Comparison of ENCODE assay signal across 8 mouse cellular contexts in the genomic region with DNA sequence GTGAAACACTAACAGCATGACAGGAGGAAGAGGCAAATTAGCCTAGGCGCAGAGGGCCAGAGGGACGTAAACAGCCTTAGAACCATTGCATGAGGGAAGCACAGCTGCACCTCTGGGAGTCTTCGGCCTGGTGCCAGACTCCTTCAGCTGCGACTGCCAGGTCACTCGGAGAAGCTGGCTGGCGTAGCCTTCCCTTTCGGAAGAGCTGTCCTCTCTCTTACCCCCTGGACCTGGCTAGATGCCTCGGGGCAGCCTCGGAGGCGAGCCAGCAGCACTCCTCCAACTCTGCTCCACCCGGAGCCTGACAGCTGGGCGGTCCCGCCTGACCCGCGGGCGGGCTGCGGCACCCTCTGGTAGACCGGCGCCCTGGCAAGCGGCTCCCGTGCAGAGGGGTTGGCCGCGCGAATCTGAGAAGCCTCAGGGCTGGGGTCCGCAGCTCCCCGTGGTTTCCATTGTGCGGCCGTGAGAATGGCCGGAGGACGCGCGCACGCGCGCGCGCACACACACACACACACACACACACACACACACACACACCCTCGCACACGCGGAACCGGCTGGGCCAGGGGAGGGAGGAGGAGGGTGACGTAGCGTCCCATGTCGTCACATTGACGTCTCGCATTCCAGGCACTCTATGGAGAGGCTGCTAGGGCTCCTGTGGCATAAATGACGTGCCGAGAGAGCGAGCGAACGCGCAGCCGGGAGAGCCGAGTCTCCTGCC. TPM values are rescaled to one million over a fixed set of nuclear protein-coding genes. Genes with fewer than 3 reads are reported as not detected.
DNase-seq lines count a peak whose midpoint lies in the region; ATAC-seq and TF ChIP-seq lines count a peak whose summit lies in the region.

Nr4a3 (plus strand) TSS at position 663 of the 721 bp plus-strand sequence.

- H3K36me3 ChIP-seq in hindbrain, embryonic 10.5 days, result no peaks in the 10 kb centered on the region
- no peaks in the 10 kb centered on the region for H3K36me3 ChIP-seq in lung, embryonic 16.5 days (ENCODE audit: control insufficient read depth, insufficient read depth, low read length)
- H3K36me3 ChIP-seq in thymus, adult 2 months (ENCODE audit: control insufficient read depth, insufficient read depth, low read length), result no peaks in the 10 kb centered on the region

- peak; percentile 88 for DNase-seq in MN1 (ENCODE audit: low spot score)
- peak; percentile 92 for DNase-seq in cerebellum, adult 9-10 months
- DNase-seq in hindbrain, embryonic 10.5 days (ENCODE audit: low spot score), result peak; percentile 89
- peak; percentile 93 for DNase-seq in layer of hippocampus, adult 9-11 months
- peak; percentile 76 for DNase-seq in ovary, adult 18-20 months (ENCODE audit: low spot score)
- DNase-seq in thymus, adult 2 months, result peak; percentile 70

- under 1% methylated on average over 49 of the region's 54 CpGs for WGBS in hindbrain, embryonic 10.5 days
- under 1% methylated on average over 38 of the region's 54 CpGs for WGBS in lung, embryonic 16.5 days
- WGBS in thymus, adult 2 months, result under 1% methylated on average over 49 of the region's 54 CpGs

- 0 out of 2 replicates have a peak, but pooled peaks have one; percentile 27 for TF ChIP-seq CTCF in thymus, adult 2 months (IDR thresholded peaks at IDR 0.05; ENCODE audit: borderline replicate concordance, control insufficient read depth, extremely low read depth, insufficient read depth, low read length, poor library complexity)

- H3K4me2 ChIP-seq in lung, embryonic 16.5 days (ENCODE audit: low read depth, low read length), result peak within 1 kb of the TSS; percentile 100

- peaks cover 63% of the 10 kb centered on the region for H3K4me1 ChIP-seq in hindbrain, embryonic 10.5 days (replicated peaks)
- H3K4me1 ChIP-seq in lung, embryonic 16.5 days (replicated peaks; ENCODE audit: control insufficient read depth, insufficient read depth, low read length), result peaks cover 39% of the 10 kb centered on the region
- peaks cover 35% of the 10 kb centered on the region for H3K4me1 ChIP-seq in thymus, adult 2 months (replicated peaks; ENCODE audit: control insufficient read depth, insufficient read depth, low read length)

- H3K9ac ChIP-seq in lung, embryonic 16.5 days (ENCODE audit: low read length), result peak within 1 kb of the TSS; percentile 73

- H3K4me3 ChIP-seq in hindbrain, embryonic 10.5 days, result peak within 1 kb of the TSS; percentile 82
- peak within 1 kb of the TSS; percentile 67 for H3K4me3 ChIP-seq in lung, embryonic 16.5 days (ENCODE audit: low read length)
- H3K4me3 ChIP-seq in thymus, adult 2 months (ENCODE audit: control insufficient read depth, insufficient read depth, low read length), result peak within 1 kb of the TSS; percentile 51

- H3K27me3 ChIP-seq in hindbrain, embryonic 10.5 days (ENCODE audit: insufficient read depth, poor library complexity, severe bottlenecking), result peaks cover 45% of the 10 kb centered on the region
- peaks cover 38% of the 10 kb centered on the region for H3K27me3 ChIP-seq in lung, embryonic 16.5 days (ENCODE audit: control insufficient read depth, insufficient read depth, low read depth, low read length)
- H3K27me3 ChIP-seq in thymus, adult 2 months (ENCODE audit: control insufficient read depth, insufficient read depth, low read length), result peaks cover 32% of the 10 kb centered on the region

- ATAC-seq in frontal cortex, adult (ENCODE audit: low TSS enrichment), result peak; percentile 66
- peak; percentile 72 for ATAC-seq in lung, embryonic 16.5 days (ENCODE audit: low read depth)

- H3K27ac ChIP-seq in hindbrain, embryonic 10.5 days, result peak within 1 kb of the TSS; percentile 89
- H3K27ac ChIP-seq in lung, embryonic 16.5 days (ENCODE audit: low read length), result peak within 1 kb of the TSS; percentile 85
- H3K27ac ChIP-seq in thymus, adult 2 months (ENCODE audit: control insufficient read depth, insufficient read depth, low read length), result peak within 1 kb of the TSS; percentile 18; the same call in 1 of the 2 replicates

- no peak; the same call in 1 of the 2 replicates for TF ChIP-seq POLR2A in thymus, adult 2 months (IDR thresholded peaks at IDR 0.05; ENCODE audit: control insufficient read depth, extremely low read depth, insufficient read depth, low read length, poor library complexity)

- no peaks in the 10 kb centered on the region for H3K9me3 ChIP-seq in hindbrain, embryonic 10.5 days
- no peaks in the 10 kb centered on the region for H3K9me3 ChIP-seq in lung, embryonic 16.5 days (ENCODE audit: control insufficient read depth, low read length)

RNA-seq across cellular contexts. Expression of gene Nr4a3, which starts in this region (rescaled TPM):
- 0.44 and 1.2 TPM in 2 replicates for polyA plus RNA-seq in hindbrain, embryonic 10.5 days (2016; fragmentation: Nextera tagmentation; extraction: Ambion mirVana)
- 0.08 and 0.11 TPM in 2 replicates for polyA plus RNA-seq in lung, embryonic 16.5 days (2015; fragmentation: Nextera tagmentation; extraction: Ambion mirVana)
- polyA plus RNA-seq in thymus, adult 2 months (2012; rRNA removed), result 39.7 and 46.1 TPM in 2 replicates

Comparison
In these comparisons a context has a peak if more than half of its experiments do, and no peak if none do; other contexts are left out.
1. Peak in every context shown above with its lines: DNase-seq, ATAC-seq, H3K4me3 ChIP-seq and H3K27ac ChIP-seq.
2. RNA of gene Nr4a3 (polyA plus RNA-seq): 39.7 to 46.1 TPM in thymus, adult 2 months; 0.44 to 1.2 TPM in hindbrain, embryonic 10.5 days and 0.08 to 0.11 TPM in lung, embryonic 16.5 days; every median in the first group is over 10 times any median in the second.
3. Peak in ATAC-seq, H3K4me3 ChIP-seq, H3K27ac ChIP-seq, H3K9ac ChIP-seq and H3K4me2 ChIP-seq in lung, embryonic 16.5 days; RNA of the gene not detected or under 1 TPM.
4. H3K27ac ChIP-seq: peak in every context shown above with its lines; median percentile 89 in hindbrain, embryonic 10.5 days; 85 in lung, embryonic 16.5 days; 18 in thymus, adult 2 months.